Mouse (Mus musculus) intestine, postnatal 0 days (tissue): ENCODE data around the gene Kctd5. TPM values are rescaled to one million over a fixed set of nuclear protein-coding genes. Genes with fewer than 3 reads are reported as not detected.

Source experiments
- ATAC-seq: fragments of 200-750 bp; cut with Nextera tagmentation; 2 replicates; pipeline ENCODE4 v1.8.0; 2017; ENCODE audit warnings: mild to moderate bottlenecking, moderate TSS enrichment, moderate library complexity
- H3K27ac ChIP-seq: fragments of 300-500 bp; sonication (generic); 2 replicates; pipeline ENCODE4 v1.5.1; 2014; ENCODE audit warnings: mild to moderate bottlenecking, low read depth, low read length, moderate library complexity
- H3K27me3 ChIP-seq: fragments of 300-500 bp; sonication (generic); replicated peaks from 2 replicates; pipeline ENCODE4 v1.6.1; 2014; ENCODE audit warnings: low read length, mixed read lengths; ENCODE audit not compliant: control insufficient read depth, insufficient read depth
- H3K36me3 ChIP-seq: fragments of 300-500 bp; sonication (generic); 2 replicates; pipeline ENCODE4 v1.6.1; 2014; ENCODE audit warnings: mild to moderate bottlenecking, moderate library complexity; ENCODE audit not compliant: control insufficient read depth, insufficient read depth
- H3K4me1 ChIP-seq: fragments of 300-500 bp; sonication (generic); replicated peaks from 2 replicates; pipeline ENCODE4 v1.6.1; 2014; ENCODE audit warnings: antibody characterized with exemption, low read length, mixed read lengths; ENCODE audit not compliant: control insufficient read depth, insufficient read depth
- H3K4me2 ChIP-seq: fragments of 300-500 bp; sonication (generic); replicated peaks from 2 replicates; pipeline ENCODE4 v1.6.1; 2014; ENCODE audit warnings: low read depth, mild to moderate bottlenecking, moderate library complexity
- H3K4me3 ChIP-seq: fragments of 300-500 bp; sonication (generic); 2 replicates; pipeline ENCODE4 v1.5.1; 2014; ENCODE audit warnings: low read depth, low read length
- H3K9ac ChIP-seq: fragments of 300-500 bp; sonication (generic); 2 replicates; pipeline ENCODE4 v1.6.1; 2014; ENCODE audit warnings: mild to moderate bottlenecking, low read depth, low read length
- H3K9me3 ChIP-seq: fragments of 300-500 bp; sonication (generic); 2 replicates; pipeline ENCODE4 v1.6.1; 2016; ENCODE audit warnings: mixed run types; ENCODE audit not compliant: control insufficient read depth
- CTCF ChIP-seq: sonication (generic); IDR thresholded peaks from 2 replicates; pipeline ENCODE4 v1.5.1; 2016; ENCODE audit warnings: low read depth, mild to moderate bottlenecking, control low read depth, antibody characterized with exemption, moderate library complexity
- WGBS: fragments of 180-500 bp; shearing (Covaris S2); extraction: QIAGEN DNeasy Blood & Tissue Kit; methylation state at CpG from one replicate; pipeline ENCODE4 v1.1.7; 2014; 5-methylcytosine and 5-hydroxymethylcytosine counted together
- polyA plus RNA-seq: library from polyadenylated mRNA; unstranded; fragments of >200 nt; fragmentation: Nextera tagmentation; extraction: Ambion mirVana; gene quantifications from 2 replicates; pipeline ENCODE4 v1.2.1, GENCODE M21; 2015

Gene Kctd5
- polyA plus RNA-seq, 1 experiment from 2014 or later: 58.5 TPM

DNA sequence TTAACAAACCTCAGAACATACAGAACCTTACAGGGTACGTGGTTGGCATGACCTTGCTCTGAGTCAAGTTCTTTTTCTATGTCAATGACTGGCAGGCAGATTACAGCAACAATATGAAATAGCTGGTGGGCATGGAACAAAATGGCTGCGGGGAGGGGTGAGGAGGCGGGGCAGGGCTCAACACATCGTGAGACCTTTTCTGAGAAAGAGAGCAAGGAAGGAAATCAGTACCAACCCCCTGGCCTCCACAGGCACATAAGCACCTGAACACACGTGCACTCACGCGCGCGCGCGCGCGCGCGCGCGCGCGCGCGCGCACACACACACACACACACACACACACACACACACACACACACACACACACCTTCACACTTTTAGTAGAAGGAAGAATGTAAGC, 42.7 kb downstream of the Kctd5 start:
- no peak for ATAC-seq
- Histone ChIP-seq H3K9me3 (no peaks in the 10 kb centered on the region), H3K27ac (no peak overlapping the region), H3K27me3 (no peaks in the 10 kb centered on the region), H3K4me1 (no peaks in the 10 kb centered on the region), H3K4me2 (no peak overlapping the region), H3K4me3 (no peak overlapping the region), H3K36me3 (no peaks in the 10 kb centered on the region), H3K9ac (no peak overlapping the region)
- 72% methylated on average over 22 of the region's 22 CpGs for WGBS
- no peak for TF ChIP-seq CTCF

DNA sequence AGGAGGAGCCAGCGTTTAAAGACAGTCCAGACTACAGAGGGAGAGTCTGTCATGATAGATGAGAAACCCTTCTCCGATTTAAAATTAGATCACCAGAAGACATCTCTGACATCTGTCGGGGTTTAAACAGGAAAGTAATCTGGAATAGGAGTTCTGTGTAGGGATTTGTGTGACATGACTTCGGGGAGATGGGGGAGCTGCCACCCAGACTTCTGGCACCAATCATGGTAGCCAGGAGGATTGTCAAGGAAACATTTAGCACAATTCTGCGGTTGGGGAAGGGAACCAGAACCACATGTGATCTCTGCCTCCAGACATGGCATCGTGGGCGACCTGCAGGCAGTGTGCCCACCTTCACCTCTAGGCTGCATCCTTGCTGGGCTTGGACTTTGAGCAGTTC, 43.8 kb downstream of the Kctd5 start:
- no peaks in the 10 kb centered on the region for H3K4me1 ChIP-seq
- H3K27me3 ChIP-seq: no peaks in the 10 kb centered on the region
- no peaks in the 10 kb centered on the region for H3K9me3 ChIP-seq
- H3K36me3 ChIP-seq: no peaks in the 10 kb centered on the region
- 78% methylated on average over 7 of the region's 7 CpGs for WGBS
- no peak overlapping the region for H3K27ac ChIP-seq
- no peak overlapping the region for H3K4me3 ChIP-seq
- no peak for ATAC-seq
- no peak overlapping the region for H3K9ac ChIP-seq
- TF ChIP-seq CTCF: no peak
- H3K4me2 ChIP-seq: no peak overlapping the region

DNA sequence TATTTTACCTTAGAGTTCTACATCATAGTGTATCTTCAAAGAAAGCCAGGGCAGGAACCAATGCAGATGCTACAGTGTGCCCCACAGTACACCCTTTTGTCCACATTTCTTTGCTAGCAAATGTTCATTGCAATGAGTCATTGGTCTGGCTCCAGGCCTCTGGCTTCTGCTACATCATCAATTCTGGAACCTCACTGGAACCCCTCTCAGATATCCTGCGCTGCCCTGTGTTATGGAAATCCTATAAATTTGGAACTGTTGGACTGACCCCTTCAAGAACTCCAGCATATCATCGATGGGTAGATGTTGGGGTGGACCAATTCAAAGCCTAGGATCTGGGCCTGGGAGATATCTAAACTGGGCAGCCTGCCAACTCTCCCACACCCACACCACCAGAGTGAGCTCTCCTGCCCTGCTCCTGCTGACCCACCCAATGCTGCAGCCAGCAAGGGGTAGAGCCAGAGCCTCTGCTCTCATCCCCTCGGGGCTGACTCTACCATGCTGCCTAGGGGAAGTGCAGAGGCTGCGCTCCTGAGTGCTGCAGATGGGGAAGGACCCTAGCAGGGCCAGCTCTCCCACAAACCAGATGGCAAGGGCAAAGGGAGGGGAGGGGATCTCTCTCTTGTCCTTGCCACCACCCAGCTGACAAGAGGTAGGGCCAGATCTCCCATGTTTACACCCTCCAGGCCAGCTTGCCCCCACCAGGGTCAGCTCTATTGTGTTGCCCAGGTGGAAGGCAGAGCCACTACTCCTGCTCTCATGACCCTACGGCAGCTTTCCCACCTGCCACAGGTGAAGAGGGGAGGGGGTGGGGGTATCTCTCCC, 51.7 kb downstream of the Kctd5 start:
- Histone ChIP-seq H3K9me3 (no peaks in the 10 kb centered on the region), H3K36me3 (no peaks in the 10 kb centered on the region), H3K27me3 (no peaks in the 10 kb centered on the region), H3K9ac (no peak overlapping the region; the same call in 1 of the 2 replicates), H3K27ac (no peak overlapping the region), H3K4me2 (no peak overlapping the region), H3K4me3 (no peak overlapping the region), H3K4me1 (no peaks in the 10 kb centered on the region)
- peak; percentile 21; the same call in 1 of the 2 replicates for TF ChIP-seq CTCF
- 46% methylated on average over 5 of the region's 5 CpGs for WGBS
- ATAC-seq: peak; percentile 41

DNA sequence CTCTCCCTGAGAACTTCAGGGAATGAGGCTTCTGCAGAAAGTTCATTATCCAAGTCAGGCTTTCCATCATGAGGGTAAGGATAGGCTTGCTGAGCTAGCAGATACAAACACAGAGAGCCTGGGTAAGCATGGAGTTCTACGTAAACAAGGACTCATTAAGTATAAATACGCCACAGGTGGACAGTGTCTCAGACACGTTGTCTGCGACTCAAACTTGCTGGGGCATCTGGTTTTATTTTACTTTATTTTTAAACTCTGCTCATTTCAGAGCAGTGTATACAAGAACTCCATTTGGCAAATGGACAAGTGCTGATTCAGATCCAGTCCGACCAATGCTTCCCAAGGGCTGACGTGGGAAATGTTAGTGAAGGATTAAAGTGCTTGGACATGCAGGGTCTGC, 52.6 kb downstream of the Kctd5 start:
- H3K9me3 ChIP-seq: no peaks in the 10 kb centered on the region
- TF ChIP-seq CTCF: no peak
- no peaks in the 10 kb centered on the region for H3K27me3 ChIP-seq
- no peak overlapping the region for H3K4me3 ChIP-seq
- no peaks in the 10 kb centered on the region for H3K36me3 ChIP-seq
- H3K9ac ChIP-seq: no peak overlapping the region
- ATAC-seq: peak; percentile 20; the same call in 1 of the 2 replicates
- no peak overlapping the region for H3K27ac ChIP-seq
- 59% methylated on average over 6 of the region's 6 CpGs for WGBS
- no peaks in the 10 kb centered on the region for H3K4me1 ChIP-seq
- no peak overlapping the region for H3K4me2 ChIP-seq

- no peak overlapping the region for H3K4me3 ChIP-seq
- ATAC-seq: no peak
- H3K36me3 ChIP-seq: no peaks in the 10 kb centered on the region
- no peaks in the 10 kb centered on the region for H3K27me3 ChIP-seq
- peaks cover 3% of the 10 kb centered on the region for H3K4me1 ChIP-seq
- 54% methylated on average over 14 of the region's 14 CpGs for WGBS
- no peak overlapping the region for H3K4me2 ChIP-seq
- TF ChIP-seq CTCF: peak; percentile 61
- no peaks in the 10 kb centered on the region for H3K9me3 ChIP-seq
- H3K9ac ChIP-seq: no peak overlapping the region
- H3K27ac ChIP-seq: no peak overlapping the region
These were observed 57.6 kb downstream of the Kctd5 start for GRCm38 (mm10) chr17:24015727-24016126.

DNA sequence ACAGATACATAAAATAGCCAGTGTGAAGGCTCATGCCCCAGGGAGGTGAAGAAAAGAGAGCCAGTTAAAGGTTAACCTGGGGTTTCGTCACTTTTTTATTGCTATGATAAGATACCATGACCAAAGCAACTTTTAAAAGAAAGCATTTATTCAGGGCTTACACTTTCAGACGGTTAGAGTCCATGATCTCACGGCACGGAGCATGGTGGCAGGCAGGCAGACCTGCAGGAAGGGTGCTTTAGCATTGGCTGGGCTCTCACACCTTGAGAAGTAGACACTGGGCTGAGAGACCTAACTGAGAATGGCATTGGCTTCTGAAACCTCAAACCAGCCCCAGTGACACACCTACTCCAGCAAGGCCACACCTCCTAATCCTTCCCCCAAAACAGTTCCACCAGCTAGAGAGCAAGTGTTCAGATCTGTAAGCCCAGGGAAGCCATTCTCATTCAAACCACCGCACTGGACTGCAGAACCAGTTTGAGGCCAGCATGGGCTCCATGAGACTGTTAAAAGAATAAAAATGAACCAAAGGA, 58.8 kb downstream of the Kctd5 start:
- ATAC-seq: peak; percentile 86
- Histone ChIP-seq H3K27me3 (no peaks in the 10 kb centered on the region), H3K9ac (no peak overlapping the region), H3K27ac (peak overlapping the region; percentile 68; the same call in 1 of the 2 replicates), H3K4me3 (no peak overlapping the region), H3K4me2 (no peak overlapping the region), H3K36me3 (no peaks in the 10 kb centered on the region), H3K4me1 (peaks cover 3% of the 10 kb centered on the region), H3K9me3 (no peaks in the 10 kb centered on the region)
- no peak for TF ChIP-seq CTCF
- 42% methylated on average over 5 of the region's 5 CpGs for WGBS
